Mouse (Mus musculus) embryonic fibroblast, embryonic 13.5 days (primary cell): ENCODE data around the gene Mylk.

ENCODE experiments used
- CTCF ChIP-seq: IDR thresholded peaks from 2 replicates; pipeline ENCODE4 v1.5.1; 2011; ENCODE audit warnings: mild to moderate bottlenecking, control low read depth, low read length, moderate library complexity, borderline replicate concordance; ENCODE audit not compliant: insufficient read depth
- POLR2A ChIP-seq: IDR thresholded peaks from 2 replicates; pipeline ENCODE4 v1.6.1; 2011; ENCODE audit warnings: low read depth, mild to moderate bottlenecking, control low read depth, low read length, moderate library complexity

DNA sequence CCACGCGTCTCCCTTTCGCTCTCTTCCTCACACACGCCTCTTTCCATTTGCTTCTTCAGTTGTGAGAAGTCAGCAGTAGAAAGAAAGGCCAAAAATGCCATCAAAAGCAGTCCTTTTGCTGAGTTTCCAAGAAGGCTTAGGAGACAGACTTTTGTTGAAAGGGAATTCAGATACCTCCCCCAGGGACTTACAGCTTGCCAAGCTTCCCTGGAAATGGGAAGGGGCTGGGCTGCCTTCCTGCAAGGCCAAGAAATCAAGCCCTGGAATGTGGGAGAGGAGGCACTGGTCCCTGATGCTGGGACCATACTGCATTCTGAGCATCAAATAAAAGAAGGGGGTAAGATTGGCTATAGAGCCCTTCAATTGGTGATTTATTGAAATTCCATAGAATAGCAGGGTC is 159.9 kb downstream of the Mylk start:
- TF ChIP-seq CTCF (no peak), POLR2A (no peak)
